Mouse (Mus musculus): ENCODE measurements around the gene Capn2. TPM values are rescaled to one million over a fixed set of nuclear protein-coding genes. Genes with fewer than 3 reads are reported as not detected.

The Capn2 gene
- total and polyA plus RNA-seq, 3 experiments, result 0.33 TPM; not detected in 2

DNA sequence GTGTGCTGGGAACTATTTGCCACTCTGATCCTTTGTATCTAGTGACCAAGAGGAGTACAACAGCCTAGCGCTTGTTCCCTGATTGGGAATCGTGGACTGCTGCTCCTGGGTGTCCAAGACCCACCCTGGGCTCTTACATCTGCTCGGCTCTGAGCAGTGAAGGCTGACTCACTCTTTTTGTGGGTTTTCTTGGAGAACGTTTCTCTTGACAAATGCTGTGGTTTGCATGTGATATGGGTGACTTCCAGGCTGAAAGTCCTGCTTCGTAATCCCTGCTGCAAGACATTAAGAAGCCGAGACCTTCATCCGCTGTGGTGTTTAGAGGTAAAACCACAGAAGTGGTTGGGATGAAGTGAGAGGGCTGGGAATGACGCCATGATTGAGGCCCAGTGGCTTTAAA, 25.7 kb upstream of the Capn2 start:
- no peak for DNase-seq (ENCODE audit: low spot score)
- ATAC-seq (ENCODE audit: extremely low read depth, insufficient number of reproducible peaks, low FRiP score, poor library complexity, severe bottlenecking), result no peak
- H3K36me3 ChIP-seq (replicated peaks), result no peaks in the 10 kb centered on the region
- TF ChIP-seq CTCF (IDR thresholded peaks at IDR 0.05; ENCODE audit: low read depth, low read length) (no peak), GATA1 (IDR thresholded peaks at IDR 0.05; ENCODE audit: borderline replicate concordance, low read length) (no peak), POLR2AphosphoS5 (IDR thresholded peaks at IDR 0.05; ENCODE audit: insufficient replicate concordance, low read depth, low read length) (no peak)
- no peaks in the 10 kb centered on the region for H3K27me3 ChIP-seq (ENCODE audit: insufficient read depth, low read length)
- peaks cover 5% of the 10 kb centered on the region; the same call in 1 of the 2 replicates for H3K4me1 ChIP-seq (ENCODE audit: insufficient read depth, low read depth, low read length)
- no peak overlapping the region for H3K4me3 ChIP-seq (ENCODE audit: low read depth, low read length)
- H3K9me3 ChIP-seq (replicated peaks), result 0 out of 2 replicates have a peak, but pooled peaks cover 7% of the 10 kb centered on the region

DNA sequence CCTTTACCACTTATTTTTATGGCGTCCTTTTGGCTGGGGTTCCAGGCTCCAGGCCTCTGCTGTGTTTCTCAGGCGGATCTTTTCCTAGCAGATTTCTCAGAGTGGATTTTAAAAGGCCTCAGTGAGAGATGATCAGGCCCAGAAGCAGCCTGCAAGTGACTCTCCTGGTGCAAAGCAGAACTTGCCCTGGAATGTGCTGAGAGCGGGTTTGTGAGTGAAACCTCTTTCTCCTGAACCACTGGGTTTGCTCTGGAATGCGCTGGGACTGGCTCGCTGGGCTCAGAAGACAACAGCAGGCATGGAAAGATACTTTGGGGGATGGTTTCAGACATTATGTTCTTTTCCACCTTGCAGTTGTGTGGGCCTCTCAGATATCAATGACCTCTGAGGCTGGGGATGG, 24.7 kb upstream of the Capn2 start:
- TF ChIP-seq CTCF (IDR thresholded peaks at IDR 0.05; ENCODE audit: low read depth, low read length), result no peak
- TF ChIP-seq GATA2 (IDR thresholded peaks at IDR 0.05; ENCODE audit: borderline replicate concordance, low read depth, low read length), result no peak
- no peak for TF ChIP-seq GATA1 (IDR thresholded peaks at IDR 0.05; ENCODE audit: borderline replicate concordance, low read length)
- TF ChIP-seq TAL1 (conservative IDR thresholded peaks at IDR 0.05; ENCODE audit: low read depth, low read length), result no peak
- TF ChIP-seq POLR2AphosphoS5 (IDR thresholded peaks at IDR 0.05; ENCODE audit: insufficient replicate concordance, low read depth, low read length), result no peak
- peaks cover 5% of the 10 kb centered on the region; the same call in 1 of the 2 replicates for H3K4me1 ChIP-seq (ENCODE audit: insufficient read depth, low read depth, low read length)
- ATAC-seq (ENCODE audit: extremely low read depth, insufficient number of reproducible peaks, low FRiP score, poor library complexity, severe bottlenecking), result no peak

DNA sequence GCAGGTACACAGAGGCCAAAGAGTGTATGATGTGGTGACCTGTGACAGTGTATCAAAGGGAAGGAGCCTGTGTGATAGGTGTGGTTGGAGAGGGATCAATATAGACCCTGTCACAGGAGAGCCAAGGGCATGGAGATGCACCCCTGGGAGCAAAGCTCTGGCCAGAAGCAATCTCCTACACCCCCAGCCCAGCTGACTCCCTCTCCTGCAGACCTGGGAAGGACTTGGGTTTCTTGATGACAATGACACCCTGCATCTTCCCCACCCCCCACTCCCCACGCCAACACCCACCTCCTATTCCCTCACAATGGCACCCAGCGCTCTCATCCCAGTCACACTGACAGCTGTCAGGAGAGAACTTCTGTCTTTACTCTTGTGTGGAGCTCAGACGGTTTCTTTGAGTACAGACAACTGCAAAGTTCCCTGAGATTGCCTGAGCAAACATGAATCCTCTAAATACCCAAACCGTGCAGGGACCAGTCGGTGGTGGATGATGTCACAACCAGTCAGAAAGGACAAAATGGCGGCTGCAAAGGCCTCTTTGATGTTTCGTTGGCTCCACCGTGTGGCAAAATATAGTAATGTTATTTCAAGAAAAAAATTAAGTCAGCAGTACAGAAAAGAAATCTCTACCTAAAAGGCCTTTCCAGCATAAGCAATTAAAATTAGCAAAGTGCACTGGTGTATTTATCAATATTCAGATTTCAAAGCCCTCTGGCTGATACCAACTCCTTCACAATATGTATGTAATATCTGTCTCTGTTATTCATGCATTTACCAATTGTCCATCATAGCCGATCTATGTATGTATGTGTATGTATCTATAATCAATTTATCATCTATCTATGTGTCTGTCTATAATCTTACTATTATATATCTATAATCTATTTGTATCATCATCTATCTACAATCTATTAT, 21.9 kb upstream of the Capn2 start:
- TF ChIP-seq CTCF (IDR thresholded peaks at IDR 0.05; ENCODE audit: low read depth, low read length), result no peak
- no peak for TF ChIP-seq GATA2 (IDR thresholded peaks at IDR 0.05; ENCODE audit: borderline replicate concordance, low read depth, low read length)
- TF ChIP-seq GATA1 (IDR thresholded peaks at IDR 0.05; ENCODE audit: borderline replicate concordance, low read length), result no peak
- TF ChIP-seq TAL1 (conservative IDR thresholded peaks at IDR 0.05; ENCODE audit: low read depth, low read length), result no peak
- no peak for TF ChIP-seq POLR2AphosphoS5 (IDR thresholded peaks at IDR 0.05; ENCODE audit: insufficient replicate concordance, low read depth, low read length)
- H3K36me3 ChIP-seq (replicated peaks), result no peaks in the 10 kb centered on the region
- ATAC-seq (ENCODE audit: extremely low read depth, insufficient number of reproducible peaks, low FRiP score, poor library complexity, severe bottlenecking) (peak; percentile 89), DNase-seq (ENCODE audit: low spot score) (peak; percentile 52)
- H3K4me3 ChIP-seq (ENCODE audit: low read depth, low read length), result peak overlapping the region; percentile 7; the same call in 1 of the 2 replicates
- peaks cover 5% of the 10 kb centered on the region; the same call in 1 of the 2 replicates for H3K4me1 ChIP-seq (ENCODE audit: insufficient read depth, low read depth, low read length)
- H3K9me3 ChIP-seq (replicated peaks), result no peaks in the 10 kb centered on the region
- no peaks in the 10 kb centered on the region for H3K27me3 ChIP-seq (ENCODE audit: insufficient read depth, low read length)

More for the DNA sequence above, 24.7 kb upstream of the Capn2 start:
- no peaks in the 10 kb centered on the region for H3K36me3 ChIP-seq (replicated peaks)
- DNase-seq (ENCODE audit: low spot score), result no peak
- H3K27me3 ChIP-seq (ENCODE audit: insufficient read depth, low read length), result no peaks in the 10 kb centered on the region
- H3K9me3 ChIP-seq (replicated peaks), result 0 out of 2 replicates have a peak, but pooled peaks cover 7% of the 10 kb centered on the region
- H3K4me3 ChIP-seq (ENCODE audit: low read depth, low read length), result no peak overlapping the region

DNA sequence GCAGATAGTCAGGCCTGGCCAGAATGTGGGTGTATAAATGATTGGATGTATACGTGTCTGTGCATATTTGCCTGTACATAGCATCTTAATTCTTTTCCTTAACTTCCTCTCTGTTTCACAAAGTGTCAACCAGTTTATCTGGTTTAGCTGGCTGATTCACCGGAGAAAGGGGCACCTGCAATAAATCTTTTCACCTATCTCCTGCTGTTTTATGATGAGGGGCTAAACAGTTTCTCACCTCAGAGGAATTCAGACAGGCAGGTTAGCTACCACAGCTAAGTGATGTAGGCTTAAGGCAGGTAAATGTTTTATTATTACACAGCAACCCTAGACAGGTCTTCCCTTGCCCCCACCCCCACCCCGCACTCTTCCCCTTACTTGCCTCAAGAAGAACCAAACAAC, 17.7 kb upstream of the Capn2 start:
- TF ChIP-seq GATA2 (IDR thresholded peaks at IDR 0.05; ENCODE audit: borderline replicate concordance, low read depth, low read length) (no peak), POLR2AphosphoS5 (IDR thresholded peaks at IDR 0.05; ENCODE audit: insufficient replicate concordance, low read depth, low read length) (no peak), TAL1 (conservative IDR thresholded peaks at IDR 0.05; ENCODE audit: low read depth, low read length) (no peak), CTCF (IDR thresholded peaks at IDR 0.05; ENCODE audit: low read depth, low read length) (no peak), GATA1 (IDR thresholded peaks at IDR 0.05; ENCODE audit: borderline replicate concordance, low read length) (no peak)
- Histone ChIP-seq H3K4me3 (ENCODE audit: low read depth, low read length) (no peak overlapping the region), H3K36me3 (replicated peaks) (no peaks in the 10 kb centered on the region), H3K4me1 (ENCODE audit: insufficient read depth, low read depth, low read length) (peaks cover 5% of the 10 kb centered on the region; the same call in 1 of the 2 replicates), H3K9me3 (replicated peaks) (no peaks in the 10 kb centered on the region), H3K27me3 (ENCODE audit: insufficient read depth, low read length) (no peaks in the 10 kb centered on the region)
- DNase-seq (ENCODE audit: low spot score) (no peak), ATAC-seq (ENCODE audit: extremely low read depth, insufficient number of reproducible peaks, low FRiP score, poor library complexity, severe bottlenecking) (no peak)

DNA sequence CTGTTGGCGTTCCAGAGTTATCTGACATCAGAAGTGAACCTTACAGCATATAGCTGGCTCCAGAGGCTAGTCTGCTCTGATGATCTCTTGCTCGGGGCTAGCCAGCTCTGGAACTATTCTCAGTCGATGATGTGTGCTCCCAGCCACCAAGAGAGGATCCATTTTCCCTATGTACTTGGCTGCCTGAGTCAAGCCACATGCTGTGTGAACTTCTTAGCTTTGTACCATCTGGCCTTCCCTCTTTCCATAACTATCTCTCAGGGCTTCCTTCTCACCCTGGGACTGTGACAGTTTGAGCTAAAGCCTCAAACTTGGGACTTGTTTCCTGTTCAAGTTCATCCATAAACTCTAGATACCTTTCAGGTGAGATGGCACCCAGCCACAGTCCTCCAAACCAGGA, 16.2 kb upstream of the Capn2 start:
- no peak for DNase-seq (ENCODE audit: low spot score)
- ATAC-seq (ENCODE audit: extremely low read depth, insufficient number of reproducible peaks, low FRiP score, poor library complexity, severe bottlenecking), result no peak
- Histone ChIP-seq H3K9me3 (replicated peaks) (no peaks in the 10 kb centered on the region), H3K4me1 (ENCODE audit: insufficient read depth, low read depth, low read length) (no peaks in the 10 kb centered on the region), H3K27me3 (ENCODE audit: insufficient read depth, low read length) (no peaks in the 10 kb centered on the region), H3K4me3 (ENCODE audit: low read depth, low read length) (no peak overlapping the region), H3K36me3 (replicated peaks) (no peaks in the 10 kb centered on the region)
- TF ChIP-seq GATA1 (IDR thresholded peaks at IDR 0.05; ENCODE audit: borderline replicate concordance, low read length) (no peak), CTCF (IDR thresholded peaks at IDR 0.05; ENCODE audit: low read depth, low read length) (no peak), TAL1 (conservative IDR thresholded peaks at IDR 0.05; ENCODE audit: low read depth, low read length) (no peak), POLR2AphosphoS5 (IDR thresholded peaks at IDR 0.05; ENCODE audit: insufficient replicate concordance, low read depth, low read length) (no peak), GATA2 (IDR thresholded peaks at IDR 0.05; ENCODE audit: borderline replicate concordance, low read depth, low read length) (no peak)
